Mouse (Mus musculus) mouse embryonic stem cell (cell line): ENCODE measurements at regions not wholly inside any gene's neighbourhood (a gene's known extent, or its start where the extent isn't known, plus 50 kb on each side); places are given as distances from the start of the nearest gene placed in this dataset.

Experiments used
- in situ Hi-C, 2 experiments: fragments of 300-500 bp; cut with MboI; formaldehyde crosslinking; loops; 1 replicate in 1 of 2; 3 replicates in 1 of 2; pipeline ENCODE4 v1.14.3; 2019 to 2020; ENCODE audit warnings: low sequenced_read_pairs in 2 of 2, low pct_unique_long_range_greater_than_20kb in 1 of 2, mixed read lengths in 1 of 2; ENCODE audit not compliant: unreplicated experiment in 1 of 2

- in situ Hi-C loops, result no loop called here
Observed at GRCm38 (mm10) chr6:135502405-135502804, 140.1 kb downstream of the Emp1 start.

DNA sequence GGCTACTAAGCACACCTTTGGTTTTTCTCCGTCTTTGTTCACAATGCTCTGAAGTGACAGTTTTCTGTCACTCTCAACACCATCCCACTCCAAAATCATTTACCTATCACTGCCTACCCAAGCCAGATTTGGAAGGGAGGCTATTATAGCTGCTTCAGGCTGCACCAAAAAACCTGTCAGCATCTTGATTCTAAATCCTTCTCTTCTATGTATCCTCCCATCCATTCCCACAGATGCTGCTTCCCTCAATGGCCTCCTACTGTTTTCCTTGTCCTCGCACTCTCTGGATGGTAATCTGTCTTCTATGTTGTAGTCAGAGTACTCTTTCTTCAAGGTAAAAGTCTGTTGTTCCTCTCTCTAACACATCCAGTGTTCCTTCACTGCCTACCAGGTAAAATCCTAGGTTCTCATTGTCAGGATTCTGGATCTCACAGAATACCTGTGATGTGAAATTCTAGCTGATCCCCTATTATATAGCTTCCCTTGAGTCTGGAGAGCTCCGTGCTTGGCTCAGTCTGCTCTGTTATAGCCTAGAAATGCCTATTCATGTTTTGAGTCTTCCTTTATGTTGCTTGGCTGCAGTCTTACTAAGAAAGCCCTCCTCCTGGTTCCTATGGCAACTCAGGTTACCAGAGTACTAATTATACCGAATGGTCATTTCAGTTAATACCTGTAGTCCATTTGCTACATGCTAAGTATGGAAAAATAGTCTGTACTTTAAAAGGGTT, 156.5 kb downstream of the Emp1 start:
- in situ Hi-C loops, result no loop called here

- in situ Hi-C loops, result no loop called here
Observed at GRCm38 (mm10) chr6:135519438-135519803, 157.1 kb downstream of the Emp1 start.

DNA sequence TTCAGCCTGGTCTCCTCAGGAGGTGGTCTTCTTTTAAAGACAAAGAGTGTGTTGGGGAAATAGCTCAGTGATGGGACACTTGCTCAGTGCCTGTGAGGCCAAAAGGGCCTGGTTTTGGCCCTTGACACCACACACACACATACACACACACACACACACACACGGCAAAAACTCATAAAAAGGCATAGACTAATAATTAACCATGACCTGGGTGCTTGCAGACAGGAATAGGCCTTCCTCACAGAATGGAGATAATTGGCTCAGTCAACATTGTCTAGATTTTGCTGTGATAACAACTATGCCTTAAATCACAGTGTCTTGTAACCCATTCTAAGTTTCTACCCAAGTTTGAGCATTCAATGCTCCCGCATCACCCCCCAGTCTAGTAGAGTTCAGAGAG, 158.5 kb downstream of the Emp1 start:
- in situ Hi-C loops, result loop anchor here in 1 of 2 experiments (10.0 kb wide), 1 partner anchor 124 kb away; no protein-coding TSS in a partner anchor

GRCm38 (mm10) chr6:135524886-135525285, 162.5 kb downstream of the Emp1 start:
- in situ Hi-C loops, result loop anchor here in 1 of 2 experiments (10.0 kb wide), 1 partner anchor 120 kb away; no protein-coding TSS in a partner anchor

DNA sequence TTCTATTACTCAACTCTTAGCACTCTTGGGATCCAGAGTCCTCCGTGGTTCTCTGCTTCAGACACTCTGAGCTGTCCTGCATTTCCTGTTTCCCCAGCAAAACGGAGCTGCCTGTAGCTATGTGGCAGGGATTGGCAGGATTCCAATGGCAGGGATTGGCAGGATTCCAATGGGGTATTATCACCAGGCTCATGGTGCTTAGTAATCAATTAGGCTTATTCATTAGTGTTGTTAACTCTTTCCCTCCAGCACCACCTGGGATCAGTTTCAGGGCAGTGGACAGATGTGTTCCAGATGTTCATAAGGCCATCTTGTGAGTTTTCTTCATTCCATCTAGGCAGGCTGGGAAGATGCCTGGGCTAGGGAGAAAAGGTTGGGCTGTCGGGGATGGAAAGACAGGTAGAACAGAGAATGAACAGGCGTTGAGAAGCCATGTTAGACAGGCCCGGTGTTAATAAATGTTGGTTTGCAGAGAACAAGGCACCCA, 163.5 kb downstream of the Emp1 start:
- in situ Hi-C loops, result loop anchor here in 1 of 2 experiments (10.0 kb wide), 1 partner anchor 119 kb away; no protein-coding TSS in a partner anchor

DNA sequence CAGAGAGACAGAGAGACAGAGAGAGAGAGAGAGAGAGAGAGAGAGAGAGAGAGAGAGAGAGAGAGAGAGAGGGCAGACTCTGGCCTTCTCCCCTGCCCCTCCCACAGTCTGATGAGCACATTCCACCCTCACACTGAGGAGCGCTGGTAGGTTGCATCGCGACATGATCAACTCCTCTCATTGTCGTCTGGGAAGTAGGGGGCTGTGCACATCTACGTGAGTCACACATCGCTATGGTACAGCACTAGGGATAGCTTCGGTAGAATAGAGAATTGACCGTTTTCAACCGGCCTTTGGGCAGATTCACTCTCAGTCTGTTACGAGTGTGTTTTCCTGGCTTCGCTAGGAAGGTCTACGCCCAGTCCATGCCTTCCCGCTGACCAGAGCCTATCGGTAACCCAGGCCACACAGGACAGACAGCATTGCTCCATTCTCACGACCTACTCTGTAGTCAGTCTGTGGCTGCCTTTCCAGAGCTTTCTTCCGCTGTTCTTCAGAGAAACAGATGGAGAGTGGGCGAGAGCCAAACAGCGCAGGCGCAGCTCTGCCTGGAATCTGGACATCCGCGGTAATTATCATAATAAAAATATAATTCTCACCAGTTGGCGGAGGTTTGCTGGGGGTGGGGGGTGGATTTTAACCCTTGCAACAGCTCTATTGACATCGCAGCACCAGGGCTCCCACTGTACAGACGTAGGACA, 164.3 kb downstream of the Emp1 start:
- in situ Hi-C loops, result loop anchor here in 1 of 2 experiments (10.0 kb wide), 1 partner anchor 118 kb away; no protein-coding TSS in a partner anchor

DNA sequence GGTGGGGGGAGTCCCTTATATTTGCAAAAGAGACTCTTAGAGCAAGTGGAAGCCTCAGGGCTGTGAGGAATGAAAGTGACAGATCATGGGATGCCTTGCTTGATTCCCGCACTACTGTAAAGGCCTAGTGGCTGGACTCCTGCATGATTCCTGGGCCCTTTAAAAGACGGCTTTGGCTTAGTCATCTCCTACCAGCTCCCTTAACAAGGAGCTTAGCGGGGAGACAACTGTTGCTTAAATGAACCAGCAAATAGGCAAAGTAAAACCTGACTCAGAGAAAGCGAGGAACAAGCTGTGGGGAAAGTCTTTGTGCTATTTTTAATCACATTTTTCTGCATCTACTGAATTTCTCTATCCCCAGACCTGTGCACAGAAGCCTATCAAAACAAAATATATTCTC, 165.5 kb downstream of the Emp1 start:
- in situ Hi-C loops, result loop anchor here in 1 of 2 experiments (10.0 kb wide), 1 partner anchor 117 kb away; no protein-coding TSS in a partner anchor

GRCm38 (mm10) chr6:135539791-135540646, 177.7 kb downstream of the Emp1 start:
- in situ Hi-C loops, result no loop called here

GRCm38 (mm10) chr6:135541566-135541965, 179.2 kb downstream of the Emp1 start:
- in situ Hi-C loops, result no loop called here

- in situ Hi-C loops, result no loop called here
Observed at GRCm38 (mm10) chr6:135542356-135542755, 180.0 kb downstream of the Emp1 start.

DNA sequence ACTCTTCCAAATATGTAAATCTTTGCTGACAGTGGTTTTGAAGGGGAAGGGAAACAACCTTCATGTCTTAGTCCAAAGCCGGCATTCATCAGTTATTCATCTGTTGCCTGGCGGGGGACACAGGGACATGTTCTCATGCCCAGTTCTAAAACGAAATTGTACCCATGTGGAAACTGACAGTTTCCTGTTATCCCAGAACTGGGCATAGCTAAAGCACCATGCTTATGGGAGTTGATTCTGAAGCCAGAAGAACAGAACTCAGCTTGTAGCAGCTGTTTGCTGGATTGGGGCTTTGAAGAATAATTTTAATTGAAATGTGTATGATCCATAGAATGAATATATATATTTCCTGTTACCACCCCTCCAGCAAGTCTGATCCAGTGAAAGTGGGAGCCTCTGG, 181.0 kb downstream of the Emp1 start:
- in situ Hi-C loops, result no loop called here

- in situ Hi-C loops, result no loop called here
Observed at GRCm38 (mm10) chr6:135543863-135544262, 181.5 kb downstream of the Emp1 start.

DNA sequence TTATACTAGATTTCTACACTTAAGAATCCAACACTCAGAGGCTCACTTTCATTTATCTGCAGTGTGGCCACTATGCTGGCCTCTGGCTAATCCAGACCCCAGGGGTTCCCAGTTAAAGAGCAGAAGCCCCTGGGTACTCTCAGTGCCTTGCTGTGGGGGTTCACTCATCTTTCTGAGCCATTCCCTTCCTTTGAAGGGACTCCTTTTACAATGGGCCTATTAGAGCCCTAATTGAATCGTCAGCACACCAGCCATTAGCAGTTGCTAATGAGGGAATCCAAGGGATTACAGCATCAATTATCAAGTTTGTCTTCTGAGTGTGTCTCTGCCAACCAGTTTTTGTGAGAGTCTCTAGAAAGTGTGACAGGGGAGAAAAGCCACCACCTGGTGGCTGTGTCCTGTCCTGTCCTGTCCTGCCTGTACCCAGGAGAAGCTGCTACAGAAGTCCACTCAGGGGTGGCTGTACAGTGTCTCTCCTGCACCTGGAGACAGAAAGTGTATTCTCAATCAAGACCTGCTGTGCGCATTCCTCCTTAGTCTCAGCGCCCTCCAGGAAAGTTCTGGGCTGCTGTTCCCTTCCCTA, 188.1 kb downstream of the Emp1 start:
- in situ Hi-C loops, result no loop called here

DNA sequence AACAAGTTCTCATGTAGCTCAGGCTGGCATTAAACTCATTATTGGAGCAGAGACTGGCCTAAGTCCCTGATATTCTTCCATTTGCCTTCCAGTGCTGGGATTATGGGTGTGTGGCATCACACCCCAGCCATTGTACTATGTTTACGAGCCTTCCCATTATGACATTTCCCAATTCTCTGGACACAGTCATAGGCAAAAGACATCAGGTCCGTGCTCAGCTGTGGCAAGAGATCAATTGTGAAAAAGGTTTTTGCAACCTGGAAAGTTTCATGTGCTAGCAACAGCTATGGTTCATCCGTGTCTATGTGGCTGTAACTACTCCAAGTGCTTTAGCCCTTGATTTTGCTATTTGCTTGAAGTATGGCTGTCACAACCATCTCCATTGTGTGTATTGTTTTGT, 190.1 kb downstream of the Emp1 start:
- in situ Hi-C loops, result no loop called here

GRCm38 (mm10) chr6:135559501-135559907, 197.2 kb downstream of the Emp1 start:
- in situ Hi-C loops, result no loop called here

DNA sequence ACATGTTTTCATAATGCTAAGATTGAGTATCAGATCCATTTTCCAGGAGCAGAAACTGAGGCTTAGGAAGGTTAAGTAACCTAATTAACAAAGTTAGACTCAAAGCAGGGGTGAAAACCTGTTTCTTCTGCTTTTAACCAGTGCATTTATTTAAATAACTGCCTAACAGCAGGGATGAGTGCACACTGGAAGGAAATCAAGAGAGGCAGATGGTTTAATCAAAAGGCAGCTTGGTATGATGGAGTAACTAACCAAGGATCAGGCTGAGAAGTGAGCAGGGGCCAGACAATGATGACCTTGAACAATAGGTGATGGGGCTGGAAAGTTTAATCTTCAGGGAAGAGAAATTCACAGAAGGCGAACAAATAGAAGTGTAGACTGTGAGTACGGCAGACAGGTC, 199.9 kb downstream of the Emp1 start:
- in situ Hi-C loops, result no loop called here

DNA sequence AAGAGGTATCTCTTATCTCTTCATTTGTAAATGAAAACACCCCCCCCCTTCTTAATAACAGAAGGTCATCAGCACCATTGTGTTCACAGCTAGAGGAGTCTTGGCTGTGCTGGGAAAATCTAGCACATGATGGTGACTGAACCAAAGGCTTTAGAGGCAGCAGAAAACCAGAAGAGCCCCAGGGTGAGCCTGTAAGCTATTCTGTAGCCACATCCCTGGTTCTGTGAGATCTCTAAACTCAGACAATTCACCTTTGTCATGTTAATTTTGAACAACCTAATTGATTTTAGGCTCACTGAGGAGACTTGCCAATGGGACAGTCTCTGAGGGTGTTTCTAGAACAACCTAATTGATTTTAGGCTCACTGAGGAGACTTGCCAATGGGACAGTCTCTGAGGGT, 201.4 kb downstream of the Emp1 start:
- in situ Hi-C loops, result no loop called here
